Mouse (Mus musculus) liver, embryonic 14.5 days (tissue): ENCODE data around the gene Dse. TPM values are rescaled to one million over a fixed set of nuclear protein-coding genes. Genes with fewer than 3 reads are reported as not detected.
A peak's percentile ranks its signal among the peaks of the same experiment; 100 is the strongest.

Experiments
- ATAC-seq: fragments of 200-750 bp; cut with Nextera tagmentation; 2 replicates; pipeline ENCODE4 v1.8.0; 2017; ENCODE audit warnings: moderate number of reproducible peaks, mild to moderate bottlenecking, moderate library complexity; ENCODE audit not compliant: insufficient read depth
- DNase-seq, 3 experiments: peaks; one replicate each; pipeline ENCODE4 v3.0.0-alpha.2; 2012 to 2013; ENCODE audit warnings: low read depth in 3 of 3, low spot score in 3 of 3
- H3K27ac ChIP-seq: fragments of 300-500 bp; sonication (generic); 2 replicates; pipeline ENCODE4 v1.5.1; 2014; ENCODE audit warnings: moderate library complexity, mild to moderate bottlenecking, control low read depth, inconsistent platforms
- H3K27me3 ChIP-seq: fragments of 300-500 bp; sonication (generic); 2 replicates; pipeline ENCODE4 v1.6.1; 2014; ENCODE audit warnings: mild to moderate bottlenecking, low read length, moderate library complexity; ENCODE audit not compliant: control insufficient read depth, insufficient read depth
- H3K36me3 ChIP-seq: fragments of 300-500 bp; sonication (generic); replicated peaks from 2 replicates; pipeline ENCODE4 v1.6.1; 2014; ENCODE audit warnings: low read depth; ENCODE audit not compliant: control insufficient read depth, insufficient read depth
- H3K4me1 ChIP-seq, 2 experiments: fragments of 200-500 bp in 1 of 2; fragments of 300-500 bp in 1 of 2; sonication (generic) in 1 of 2; replicated peaks; 2 replicates each; pipeline ENCODE4 v1.6.1; 2012 to 2014; ENCODE audit warnings: antibody characterized with exemption in 1 of 2, inconsistent platforms in 1 of 2, low read length in 1 of 2; ENCODE audit not compliant: control insufficient read depth in 2 of 2, insufficient read depth in 2 of 2
- H3K4me2 ChIP-seq: fragments of 300-500 bp; sonication (generic); 2 replicates; pipeline ENCODE4 v1.6.1; 2014; ENCODE audit warnings: low read depth, mild to moderate bottlenecking, control low read depth, moderate library complexity
- H3K4me3 ChIP-seq, 2 experiments: fragments of 200-500 bp in 1 of 2; fragments of 300-500 bp in 1 of 2; sonication (generic) in 1 of 2; 2 replicates each; pipeline ENCODE4 v1.5.1; 2012 to 2014; ENCODE audit warnings: low read depth in 2 of 2, low read length in 2 of 2, mild to moderate bottlenecking in 2 of 2, control low read depth in 1 of 2, inconsistent platforms in 1 of 2, moderate library complexity in 1 of 2; ENCODE audit not compliant: insufficient read depth in 1 of 2
- H3K9ac ChIP-seq: fragments of 300-500 bp; sonication (generic); replicated peaks from 2 replicates; pipeline ENCODE4 v1.6.1; 2014; ENCODE audit warnings: mild to moderate bottlenecking, control low read depth, moderate library complexity
- H3K9me3 ChIP-seq: fragments of 300-500 bp; sonication (generic); 2 replicates; pipeline ENCODE4 v1.6.1; 2016; ENCODE audit warnings: low read length, mixed read lengths; ENCODE audit not compliant: control insufficient read depth
- CTCF ChIP-seq: IDR thresholded peaks from 2 replicates; pipeline ENCODE4 v1.5.1; 2016; ENCODE audit warnings: antibody characterized with exemption, low read depth, control low read depth
- EP300 ChIP-seq: IDR thresholded peaks from 2 replicates; pipeline ENCODE4 v1.6.1; 2016; ENCODE audit warnings: antibody characterized with exemption, low read depth
- WGBS: fragments of 180-500 bp; shearing (Covaris S2); extraction: QIAGEN DNeasy Blood & Tissue Kit; methylation state at CpG from one replicate; pipeline ENCODE4 v1.1.7; 2014; ENCODE audit not compliant: insufficient replicate concordance; 5-methylcytosine and 5-hydroxymethylcytosine counted together
- polyA plus RNA-seq, 2 experiments: library from polyadenylated mRNA; depleted of rRNA in 1 of 2; stranded (reverse) in 1 of 2; unstranded in 1 of 2; fragments of >200 nt; fragmentation: Nextera tagmentation in 1 of 2; extraction: Ambion mirVana in 1 of 2; gene quantifications; 2 replicates each; pipeline versions ENCODE4 v1.2.1 to v1.2.3; 2012 to 2014

Gene Dse
- polyA plus RNA-seq, 2 experiments: 2.8 to 6.1 TPM

- H3K4me2 ChIP-seq: no peak overlapping the region
- H3K27me3 ChIP-seq: no peaks in the 10 kb centered on the region
- no peaks in the 10 kb centered on the region for H3K36me3 ChIP-seq
- ATAC-seq (no peak), DNase-seq (no peak)
- TF ChIP-seq EP300 (no peak), CTCF (no peak)
- H3K9me3 ChIP-seq: no peaks in the 10 kb centered on the region
- no peak overlapping the region for H3K9ac ChIP-seq
- H3K4me3 ChIP-seq: no peak overlapping the region
- H3K27ac ChIP-seq: no peak overlapping the region
- H3K4me1 ChIP-seq: no peaks in the 10 kb centered on the region; a peak in 1 of 4 replicates
- WGBS: 52% methylated on average over 6 of the region's 6 CpGs
Measured at GRCm38 (mm10) chr10:34128391-34128790, 79.1 kb downstream of the Dse start.

- H3K9ac ChIP-seq: no peak within 1 kb of the TSS
- H3K4me3 ChIP-seq: peak within 1 kb of the TSS; percentile 43 to 45
- 10% methylated on average over 44 of the region's 44 CpGs for WGBS
- peak within 1 kb of the TSS; percentile 65 for H3K4me2 ChIP-seq
- no peak for DNase-seq
- H3K27me3 ChIP-seq: no peaks in the 10 kb centered on the region
- H3K9me3 ChIP-seq: no peaks in the 10 kb centered on the region
- H3K27ac ChIP-seq: no peak within 1 kb of the TSS
- no peaks in the 10 kb centered on the region for H3K36me3 ChIP-seq
- no peak for TF ChIP-seq EP300
- TF ChIP-seq CTCF: no peak
- H3K4me1 ChIP-seq: no peaks in the 10 kb centered on the region; a peak in 1 of 4 replicates
- ATAC-seq: no peak
Measured at GRCm38 (mm10) chr10:34127392-34128378, 79.8 kb downstream of the Dse start, which contains the start of gene Calhm6. Gene Calhm6, minus strand, starts transcription at chr10:34127984.

GRCm38 (mm10) chr10:34118421-34118820, 89.1 kb downstream of the Dse start:
- WGBS: 64% methylated on average over 2 of the region's 2 CpGs
- no peak overlapping the region for H3K4me3 ChIP-seq
- H3K9me3 ChIP-seq: no peaks in the 10 kb centered on the region
- ATAC-seq (no peak), DNase-seq (no peak)
- no peaks in the 10 kb centered on the region for H3K4me1 ChIP-seq
- no peak overlapping the region for H3K4me2 ChIP-seq
- TF ChIP-seq CTCF (no peak), EP300 (no peak)
- H3K27me3 ChIP-seq: no peaks in the 10 kb centered on the region
- no peaks in the 10 kb centered on the region for H3K36me3 ChIP-seq
- H3K9ac ChIP-seq: no peak overlapping the region
- no peak overlapping the region for H3K27ac ChIP-seq

GRCm38 (mm10) chr10:34117770-34118169, 89.7 kb downstream of the Dse start:
- TF ChIP-seq EP300: no peak
- TF ChIP-seq CTCF: no peak
- H3K4me1 ChIP-seq: no peaks in the 10 kb centered on the region
- ATAC-seq (no peak), DNase-seq (no peak)
- no peaks in the 10 kb centered on the region for H3K27me3 ChIP-seq
- H3K9ac ChIP-seq: no peak overlapping the region
- no peak overlapping the region for H3K4me3 ChIP-seq
- H3K36me3 ChIP-seq: no peaks in the 10 kb centered on the region
- no peaks in the 10 kb centered on the region for H3K9me3 ChIP-seq
- no peak overlapping the region for H3K27ac ChIP-seq
- H3K4me2 ChIP-seq: no peak overlapping the region

GRCm38 (mm10) chr10:34117131-34117530, 90.4 kb downstream of the Dse start:
- Histone ChIP-seq H3K4me3 (no peak overlapping the region), H3K9ac (no peak overlapping the region), H3K4me2 (no peak overlapping the region), H3K27ac (no peak overlapping the region), H3K9me3 (no peaks in the 10 kb centered on the region), H3K27me3 (no peaks in the 10 kb centered on the region), H3K36me3 (no peaks in the 10 kb centered on the region), H3K4me1 (no peaks in the 10 kb centered on the region)
- TF ChIP-seq EP300: no peak
- no peak for TF ChIP-seq CTCF
- DNase-seq (no peak), ATAC-seq (no peak)
- 41% methylated on average over 3 of the region's 3 CpGs for WGBS
